Mouse (Mus musculus): ENCODE data around the gene Nprl3. TPM values are rescaled to one million over a fixed set of nuclear protein-coding genes. Genes with fewer than 3 reads are reported as not detected.
"Not testable (repeated sequence)": the region's sequence is repeated elsewhere in the genome, so short reads cannot be mapped to it uniquely, and the experiment has no call there.

The Nprl3 gene
- polyA plus RNA-seq, 1 experiment, result 14.4 TPM

- Histone ChIP-seq H3K36me3 (replicated peaks; ENCODE audit: low read length) (no peaks in the 10 kb centered on the region), H3K4me3 (replicated peaks) (no peak overlapping the region), H3K4me1 (peaks cover 16% of the 10 kb centered on the region), H3K27me3 (replicated peaks) (peaks cover 43% of the 10 kb centered on the region), H3K9me3 (no peaks in the 10 kb centered on the region)
- TF ChIP-seq FLI1 (IDR thresholded peaks at IDR 0.05; ENCODE audit: low read length) (no peak), GATA1 (IDR thresholded peaks at IDR 0.05; ENCODE audit: borderline replicate concordance, low read length) (no peak)
These were observed 31.0 kb upstream of the Nprl3 start for GRCm38 (mm10) chr11:32298532-32298918.

- Histone ChIP-seq H3K4me1 (peaks cover 12% of the 10 kb centered on the region), H3K27me3 (replicated peaks) (peaks cover 39% of the 10 kb centered on the region), H3K4me3 (replicated peaks) (no peak overlapping the region), H3K36me3 (replicated peaks; ENCODE audit: low read length) (no peaks in the 10 kb centered on the region), H3K9me3 (no peaks in the 10 kb centered on the region)
- no peak for TF ChIP-seq FLI1 (IDR thresholded peaks at IDR 0.05; ENCODE audit: low read length)
- TF ChIP-seq GATA1 (IDR thresholded peaks at IDR 0.05; ENCODE audit: borderline replicate concordance, low read length), result no peak
These were observed 30.5 kb upstream of the Nprl3 start for GRCm38 (mm10) chr11:32297866-32298531.

- not testable (repeated sequence) for H3K36me3 ChIP-seq (replicated peaks; ENCODE audit: low read length); H3K4me3 ChIP-seq (replicated peaks); H3K9me3 ChIP-seq
- H3K27me3 ChIP-seq (replicated peaks), result peaks cover 37% of the 10 kb centered on the region
- peaks cover 15% of the 10 kb centered on the region for H3K4me1 ChIP-seq
These were observed 29.9 kb upstream of the Nprl3 start for GRCm38 (mm10) chr11:32297417-32297816.

- Histone ChIP-seq H3K4me1 (peaks cover 19% of the 10 kb centered on the region), H3K27me3 (replicated peaks) (peaks cover 31% of the 10 kb centered on the region)
- not testable (repeated sequence) for H3K36me3 ChIP-seq (replicated peaks; ENCODE audit: low read length); H3K4me3 ChIP-seq (replicated peaks); H3K9me3 ChIP-seq
These were observed 28.7 kb upstream of the Nprl3 start, which contains the start of gene Hba-a2 for GRCm38 (mm10) chr11:32296203-32296602. Hba-a2 (plus strand) TSS chr11:32296489.

- not testable (repeated sequence) for H3K36me3 ChIP-seq (replicated peaks; ENCODE audit: low read length); H3K9me3 ChIP-seq; H3K4me3 ChIP-seq (replicated peaks)
- Histone ChIP-seq H3K4me1 (peaks cover 23% of the 10 kb centered on the region), H3K27me3 (replicated peaks) (peaks cover 37% of the 10 kb centered on the region)
These were observed 26.0 kb upstream of the Nprl3 start for GRCm38 (mm10) chr11:32293479-32293878.

- Histone ChIP-seq H3K4me1 (peaks cover 24% of the 10 kb centered on the region), H3K27me3 (replicated peaks) (peaks cover 41% of the 10 kb centered on the region)
- not testable (repeated sequence) for H3K36me3 ChIP-seq (replicated peaks; ENCODE audit: low read length); H3K4me3 ChIP-seq (replicated peaks); H3K9me3 ChIP-seq
These were observed 25.3 kb upstream of the Nprl3 start for GRCm38 (mm10) chr11:32292819-32293218.

- no peaks in the 10 kb centered on the region for H3K36me3 ChIP-seq (replicated peaks; ENCODE audit: low read length)
- no peaks in the 10 kb centered on the region for H3K9me3 ChIP-seq
- no peak for TF ChIP-seq GATA1 (IDR thresholded peaks at IDR 0.05; ENCODE audit: borderline replicate concordance, low read length)
- no peak for TF ChIP-seq FLI1 (IDR thresholded peaks at IDR 0.05; ENCODE audit: low read length)
- peaks cover 35% of the 10 kb centered on the region for H3K27me3 ChIP-seq (replicated peaks)
- H3K4me1 ChIP-seq, result peaks cover 23% of the 10 kb centered on the region
- H3K4me3 ChIP-seq (replicated peaks), result peak overlapping the region; percentile 85
These were observed 20.0 kb upstream of the Nprl3 start for GRCm38 (mm10) chr11:32287493-32287825.

GRCm38 (mm10) chr11:32286695-32287492 is 19.4 kb upstream of the Nprl3 start, which contains the start of gene Hbq1b:
Hbq1b (plus strand) TSS chr11:32286965.
- not testable (repeated sequence) for H3K36me3 ChIP-seq (replicated peaks; ENCODE audit: low read length); H3K9me3 ChIP-seq
- Histone ChIP-seq H3K27me3 (replicated peaks) (peaks cover 33% of the 10 kb centered on the region), H3K4me1 (peaks cover 19% of the 10 kb centered on the region), H3K4me3 (replicated peaks) (peak within 1 kb of the TSS; percentile 87)

GRCm38 (mm10) chr11:32285887-32286286 is 18.4 kb upstream of the Nprl3 start:
- Histone ChIP-seq H3K4me1 (peaks cover 19% of the 10 kb centered on the region), H3K27me3 (replicated peaks) (peaks cover 38% of the 10 kb centered on the region)
- H3K4me3 ChIP-seq (replicated peaks); H3K36me3 ChIP-seq (replicated peaks; ENCODE audit: low read length); H3K9me3 ChIP-seq: not testable (repeated sequence)

- peaks cover 19% of the 10 kb centered on the region for H3K4me1 ChIP-seq
- peaks cover 43% of the 10 kb centered on the region for H3K27me3 ChIP-seq (replicated peaks)
- TF ChIP-seq FLI1 (IDR thresholded peaks at IDR 0.05; ENCODE audit: low read length) (no peak), GATA1 (IDR thresholded peaks at IDR 0.05; ENCODE audit: borderline replicate concordance, low read length) (no peak)
- no peak overlapping the region for H3K4me3 ChIP-seq (replicated peaks)
- no peaks in the 10 kb centered on the region for H3K9me3 ChIP-seq
- no peaks in the 10 kb centered on the region for H3K36me3 ChIP-seq (replicated peaks; ENCODE audit: low read length)
These were observed 17.7 kb upstream of the Nprl3 start for GRCm38 (mm10) chr11:32285031-32285775.

- H3K36me3 ChIP-seq (replicated peaks; ENCODE audit: low read length); H3K9me3 ChIP-seq: not testable (repeated sequence)
- peaks cover 19% of the 10 kb centered on the region for H3K4me1 ChIP-seq
- peaks cover 43% of the 10 kb centered on the region for H3K27me3 ChIP-seq (replicated peaks)
- H3K4me3 ChIP-seq (replicated peaks), result peak overlapping the region; percentile 33
These were observed 17.1 kb upstream of the Nprl3 start for GRCm38 (mm10) chr11:32284582-32284981.

- peaks cover 48% of the 10 kb centered on the region for H3K27me3 ChIP-seq (replicated peaks)
- not testable (repeated sequence) for H3K36me3 ChIP-seq (replicated peaks; ENCODE audit: low read length); H3K9me3 ChIP-seq; H3K4me3 ChIP-seq (replicated peaks)
- peaks cover 14% of the 10 kb centered on the region for H3K4me1 ChIP-seq
These were observed 15.7 kb upstream of the Nprl3 start, which contains the start of gene Hba-a1 for GRCm38 (mm10) chr11:32283091-32283777. Hba-a1 (plus strand) TSS chr11:32283511.
